Mouse (Mus musculus): ENCODE results near the gene Gm13278. TPM values are rescaled to one million over a fixed set of nuclear protein-coding genes. Genes with fewer than 3 reads are reported as not detected.
"Not testable (repeated sequence)": the region's sequence is repeated elsewhere in the genome, so short reads cannot be mapped to it uniquely, and the experiment has no call there.

Gene Gm13278
- polyA plus RNA-seq, 1 experiment, result not detected

GRCm38 (mm10) chr4:88819659-88820058, 28.3 kb downstream of the Gm13278 start, which contains the start of gene Ifna11:
Ifna11 (plus strand) TSS chr4:88819959.
- Histone ChIP-seq H3K79me2 (ENCODE audit: control insufficient read depth, insufficient read depth) (no peaks in the 10 kb centered on the region), H3K4me3 (ENCODE audit: insufficient read depth, poor library complexity, severe bottlenecking) (no peak within 1 kb of the TSS), H3K36me3 (ENCODE audit: control insufficient read depth, insufficient read depth) (no peaks in the 10 kb centered on the region), H3ac (ENCODE audit: control insufficient read depth, insufficient read length, low read depth) (no peak within 1 kb of the TSS), H3K27me3 (ENCODE audit: control insufficient read depth, insufficient read depth, insufficient read length) (peaks cover 13% of the 10 kb centered on the region), H3K79me3 (ENCODE audit: low read depth) (no peaks in the 10 kb centered on the region)
- TF ChIP-seq CTCF (IDR thresholded peaks at IDR 0.05; ENCODE audit: control insufficient read depth, insufficient read depth, insufficient read length) (no peak), MYOD1 (IDR thresholded peaks at IDR 0.05; ENCODE audit: control insufficient read depth, insufficient read length, low read depth) (no peak), MYOG (IDR thresholded peaks at IDR 0.05; ENCODE audit: control insufficient read depth, extremely low read depth, insufficient read length) (no peak)

GRCm38 (mm10) chr4:88822995-88823394, 31.6 kb downstream of the Gm13278 start:
- no peak overlapping the region for H3K4me3 ChIP-seq (ENCODE audit: insufficient read depth, poor library complexity, severe bottlenecking)
- H3ac ChIP-seq (ENCODE audit: control insufficient read depth, insufficient read length, low read depth), result no peak overlapping the region
- H3K27me3 ChIP-seq (ENCODE audit: control insufficient read depth, insufficient read depth, insufficient read length), result peaks cover 7% of the 10 kb centered on the region
- H3K36me3 ChIP-seq (ENCODE audit: control insufficient read depth, insufficient read depth), result no peaks in the 10 kb centered on the region
- TF ChIP-seq MYOD1 (IDR thresholded peaks at IDR 0.05; ENCODE audit: control insufficient read depth, insufficient read length, low read depth) (no peak), FOSL1 (IDR thresholded peaks at IDR 0.05; ENCODE audit: insufficient read depth, low read length, poor library complexity, severe bottlenecking) (no peak), CEBPB (IDR thresholded peaks at IDR 0.05; ENCODE audit: low read depth) (no peak), USF1 (IDR thresholded peaks at IDR 0.05; ENCODE audit: low read depth) (no peak), CTCF (IDR thresholded peaks at IDR 0.05; ENCODE audit: control insufficient read depth, insufficient read depth, insufficient read length) (no peak), MYOG (IDR thresholded peaks at IDR 0.05; ENCODE audit: control insufficient read depth, extremely low read depth, insufficient read length) (no peak), MAX (IDR thresholded peaks at IDR 0.05) (no peak)
- no peaks in the 10 kb centered on the region for H3K79me2 ChIP-seq (ENCODE audit: control insufficient read depth, insufficient read depth)
- no peaks in the 10 kb centered on the region for H3K79me3 ChIP-seq (ENCODE audit: low read depth)

GRCm38 (mm10) chr4:88827116-88827515, 35.8 kb downstream of the Gm13278 start, which contains the start of gene Ifna6:
Ifna6 (plus strand) TSS chr4:88827416.
- H3K27me3 ChIP-seq (ENCODE audit: control insufficient read depth, insufficient read depth, insufficient read length); H3K36me3 ChIP-seq (ENCODE audit: control insufficient read depth, insufficient read depth); H3ac ChIP-seq (ENCODE audit: control insufficient read depth, insufficient read length, low read depth); H3K4me3 ChIP-seq (ENCODE audit: insufficient read depth, poor library complexity, severe bottlenecking); H3K79me2 ChIP-seq (ENCODE audit: control insufficient read depth, insufficient read depth); H3K79me3 ChIP-seq (ENCODE audit: low read depth): not testable (repeated sequence)

GRCm38 (mm10) chr4:88830523-88830922, 39.2 kb downstream of the Gm13278 start:
- Histone ChIP-seq H3K27me3 (ENCODE audit: control insufficient read depth, insufficient read depth, insufficient read length) (peaks cover 3% of the 10 kb centered on the region), H3K79me3 (ENCODE audit: low read depth) (no peaks in the 10 kb centered on the region), H3K36me3 (ENCODE audit: control insufficient read depth, insufficient read depth) (no peaks in the 10 kb centered on the region), H3K4me3 (ENCODE audit: insufficient read depth, poor library complexity, severe bottlenecking) (no peak overlapping the region), H3K79me2 (ENCODE audit: control insufficient read depth, insufficient read depth) (no peaks in the 10 kb centered on the region), H3ac (ENCODE audit: control insufficient read depth, insufficient read length, low read depth) (no peak overlapping the region)
- TF ChIP-seq MYOG (IDR thresholded peaks at IDR 0.05; ENCODE audit: control insufficient read depth, extremely low read depth, insufficient read length) (no peak), USF1 (IDR thresholded peaks at IDR 0.05; ENCODE audit: low read depth) (no peak), CEBPB (IDR thresholded peaks at IDR 0.05; ENCODE audit: low read depth) (no peak)

DNA sequence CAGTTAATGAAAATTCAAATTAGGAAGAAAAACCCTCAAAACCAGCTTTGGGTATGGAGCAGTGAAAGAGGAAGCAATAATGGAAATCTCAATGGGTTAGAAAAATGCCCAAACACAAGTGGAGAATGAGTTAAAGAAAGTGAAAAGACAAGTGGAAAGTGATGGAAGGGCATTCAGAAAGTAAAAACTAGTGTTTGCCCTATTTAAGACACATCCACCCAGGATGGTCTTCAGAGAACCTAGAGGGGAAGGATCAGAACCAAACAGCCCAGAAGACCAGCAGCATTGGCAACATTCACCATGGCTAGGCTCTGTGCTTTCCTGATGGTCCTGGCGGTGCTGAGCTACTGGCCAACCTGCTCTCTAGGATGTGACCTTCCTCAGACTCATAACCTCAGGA, 43.9 kb downstream of the Gm13278 start, which contains the start of gene Ifna5:
TSS of gene Ifna5 (plus strand) at position 301 of the 400 bp plus-strand sequence.
- H3ac ChIP-seq (ENCODE audit: control insufficient read depth, insufficient read length, low read depth); H3K79me3 ChIP-seq (ENCODE audit: low read depth); H3K36me3 ChIP-seq (ENCODE audit: control insufficient read depth, insufficient read depth); H3K27me3 ChIP-seq (ENCODE audit: control insufficient read depth, insufficient read depth, insufficient read length); H3K79me2 ChIP-seq (ENCODE audit: control insufficient read depth, insufficient read depth); H3K4me3 ChIP-seq (ENCODE audit: insufficient read depth, poor library complexity, severe bottlenecking): not testable (repeated sequence)

DNA sequence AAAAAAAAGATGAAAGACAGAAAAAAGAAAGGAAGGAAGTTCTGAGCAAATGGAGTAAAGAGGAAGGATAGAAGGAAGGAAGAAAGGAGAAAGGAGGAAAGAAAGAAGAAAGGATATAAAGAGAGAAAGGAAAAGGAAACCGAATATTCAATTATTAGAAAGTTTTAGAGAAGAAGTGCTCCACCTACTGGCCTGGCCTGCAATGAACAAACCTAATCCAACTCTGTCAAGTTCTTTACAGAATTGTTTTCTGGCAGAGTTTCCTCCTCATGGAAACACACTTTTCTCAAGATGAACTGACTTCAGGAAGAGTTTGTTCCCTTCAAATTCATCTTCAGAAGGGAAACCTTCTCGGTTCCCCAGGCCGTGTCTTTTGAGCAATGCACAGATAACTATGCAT, 47.5 kb downstream of the Gm13278 start:
- no peak for TF ChIP-seq MYOD1 (IDR thresholded peaks at IDR 0.05; ENCODE audit: control insufficient read depth, insufficient read length, low read depth)
- no peak for TF ChIP-seq USF1 (IDR thresholded peaks at IDR 0.05; ENCODE audit: low read depth)
- TF ChIP-seq CEBPB (IDR thresholded peaks at IDR 0.05; ENCODE audit: low read depth), result no peak
- no peak for TF ChIP-seq MAX (IDR thresholded peaks at IDR 0.05)
- no peak for TF ChIP-seq FOSL1 (IDR thresholded peaks at IDR 0.05; ENCODE audit: insufficient read depth, low read length, poor library complexity, severe bottlenecking)
- TF ChIP-seq CTCF (IDR thresholded peaks at IDR 0.05; ENCODE audit: control insufficient read depth, insufficient read depth, insufficient read length), result no peak
- no peak for TF ChIP-seq MYOG (IDR thresholded peaks at IDR 0.05; ENCODE audit: control insufficient read depth, extremely low read depth, insufficient read length)
- Histone ChIP-seq H3ac (ENCODE audit: control insufficient read depth, insufficient read length, low read depth) (no peak overlapping the region), H3K36me3 (ENCODE audit: control insufficient read depth, insufficient read depth) (no peaks in the 10 kb centered on the region), H3K79me3 (ENCODE audit: low read depth) (no peaks in the 10 kb centered on the region), H3K4me3 (ENCODE audit: insufficient read depth, poor library complexity, severe bottlenecking) (no peak overlapping the region), H3K79me2 (ENCODE audit: control insufficient read depth, insufficient read depth) (no peaks in the 10 kb centered on the region), H3K27me3 (ENCODE audit: control insufficient read depth, insufficient read depth, insufficient read length) (peaks cover 10% of the 10 kb centered on the region)

DNA sequence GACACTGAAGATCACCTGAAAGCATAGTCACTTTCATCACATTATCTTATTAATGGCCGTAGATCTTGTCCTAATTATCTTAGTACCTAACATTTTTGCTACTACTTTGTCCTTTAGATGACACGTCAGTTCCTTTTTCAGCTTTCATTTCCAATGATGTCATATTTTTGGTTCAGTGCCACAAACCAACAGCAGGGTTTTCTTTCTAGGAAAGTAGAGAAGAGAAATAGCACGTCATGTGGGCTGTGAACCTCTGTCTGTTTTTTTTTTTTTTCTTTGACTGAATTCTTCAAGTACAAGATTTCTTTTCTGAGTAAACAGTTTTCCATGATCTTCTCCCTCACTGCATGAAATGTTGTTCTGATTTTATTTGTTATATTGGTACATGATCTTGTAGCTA, 48.7 kb downstream of the Gm13278 start:
- Histone ChIP-seq H3K27me3 (ENCODE audit: control insufficient read depth, insufficient read depth, insufficient read length) (peaks cover 7% of the 10 kb centered on the region), H3K4me3 (ENCODE audit: insufficient read depth, poor library complexity, severe bottlenecking) (no peak overlapping the region), H3K36me3 (ENCODE audit: control insufficient read depth, insufficient read depth) (no peaks in the 10 kb centered on the region), H3ac (ENCODE audit: control insufficient read depth, insufficient read length, low read depth) (no peak overlapping the region), H3K79me2 (ENCODE audit: control insufficient read depth, insufficient read depth) (no peaks in the 10 kb centered on the region), H3K79me3 (ENCODE audit: low read depth) (no peaks in the 10 kb centered on the region)
- TF ChIP-seq CTCF (IDR thresholded peaks at IDR 0.05; ENCODE audit: control insufficient read depth, insufficient read depth, insufficient read length), result no peak
- no peak for TF ChIP-seq MYOG (IDR thresholded peaks at IDR 0.05; ENCODE audit: control insufficient read depth, extremely low read depth, insufficient read length)
- no peak for TF ChIP-seq CEBPB (IDR thresholded peaks at IDR 0.05; ENCODE audit: low read depth)
- TF ChIP-seq FOSL1 (IDR thresholded peaks at IDR 0.05; ENCODE audit: insufficient read depth, low read length, poor library complexity, severe bottlenecking), result no peak
- no peak for TF ChIP-seq USF1 (IDR thresholded peaks at IDR 0.05; ENCODE audit: low read depth)
- TF ChIP-seq MAX (IDR thresholded peaks at IDR 0.05), result no peak
- TF ChIP-seq MYOD1 (IDR thresholded peaks at IDR 0.05; ENCODE audit: control insufficient read depth, insufficient read length, low read depth), result no peak

All from C2C12 (cell line).